Mouse (Mus musculus) lung, embryonic 16.5 days (tissue): ENCODE measurements around the gene Rrh. TPM values are rescaled to one million over a fixed set of nuclear protein-coding genes. Genes with fewer than 3 reads are reported as not detected.
A peak's percentile ranks its signal among the peaks of the same experiment; 100 is the strongest.
"Not testable (repeated sequence)": the region's sequence is repeated elsewhere in the genome, so short reads cannot be mapped to it uniquely, and the experiment has no call there.

Experiments used
- ATAC-seq: fragments of 200-750 bp; cut with Nextera tagmentation; 2 replicates; pipeline ENCODE4 v1.8.0; 2017; ENCODE audit warnings: low read depth, mild to moderate bottlenecking, moderate library complexity
- H3K27ac ChIP-seq: fragments of 300-500 bp; sonication (generic); 2 replicates; pipeline ENCODE4 v1.5.1; 2014; ENCODE audit warnings: mild to moderate bottlenecking, control low read depth, low read length
- H3K27me3 ChIP-seq: fragments of 300-500 bp; sonication (generic); 2 replicates; pipeline ENCODE4 v1.6.1; 2014; ENCODE audit warnings: low read depth, low read length, mixed read lengths; ENCODE audit not compliant: control insufficient read depth, insufficient read depth
- H3K36me3 ChIP-seq: fragments of 300-500 bp; sonication (generic); 2 replicates; pipeline ENCODE4 v1.6.1; 2014; ENCODE audit warnings: low read length; ENCODE audit not compliant: control insufficient read depth, insufficient read depth
- H3K4me1 ChIP-seq: fragments of 300-500 bp; sonication (generic); replicated peaks from 2 replicates; pipeline ENCODE4 v1.6.1; 2014; ENCODE audit warnings: low read length, mixed read lengths; ENCODE audit not compliant: control insufficient read depth, insufficient read depth
- H3K4me2 ChIP-seq: fragments of 300-500 bp; sonication (generic); 2 replicates; pipeline ENCODE4 v1.6.1; 2014; ENCODE audit warnings: low read depth, low read length, control low read depth
- H3K4me3 ChIP-seq: fragments of 300-500 bp; sonication (generic); 2 replicates; pipeline ENCODE4 v1.5.1; 2014; ENCODE audit warnings: mild to moderate bottlenecking, low read length, control low read depth
- H3K9ac ChIP-seq: fragments of 300-500 bp; sonication (generic); 2 replicates; pipeline ENCODE4 v1.6.1; 2014; ENCODE audit warnings: low read length, control low read depth
- H3K9me3 ChIP-seq: fragments of 300-500 bp; sonication (generic); 2 replicates; pipeline ENCODE4 v1.6.1; 2016; ENCODE audit warnings: low read length; ENCODE audit not compliant: control insufficient read depth
- WGBS: fragments of 180-500 bp; shearing (Covaris S2); extraction: QIAGEN DNeasy Blood & Tissue Kit; methylation state at CpG from one replicate; pipeline ENCODE4 v1.1.7; 2014; 5-methylcytosine and 5-hydroxymethylcytosine counted together
- polyA plus RNA-seq: library from polyadenylated mRNA; unstranded; fragments of >200 nt; fragmentation: Nextera tagmentation; extraction: Ambion mirVana; gene quantifications from 2 replicates; pipeline ENCODE4 v1.2.1, GENCODE M21; 2015

The Rrh gene
- polyA plus RNA-seq, 1 experiment from 2014 or later, result not detected

- H3K27ac ChIP-seq, ATAC-seq, H3K9me3 ChIP-seq, H3K9ac ChIP-seq, H3K4me2 ChIP-seq, H3K36me3 ChIP-seq, H3K4me3 ChIP-seq, H3K27me3 ChIP-seq, H3K4me1 ChIP-seq: not testable (repeated sequence)
- 100% methylated on average over 1 of the region's 1 CpGs for WGBS
These were observed 64.8 kb downstream of the Rrh start for GRCm38 (mm10) chr3:129757599-129757998.

DNA sequence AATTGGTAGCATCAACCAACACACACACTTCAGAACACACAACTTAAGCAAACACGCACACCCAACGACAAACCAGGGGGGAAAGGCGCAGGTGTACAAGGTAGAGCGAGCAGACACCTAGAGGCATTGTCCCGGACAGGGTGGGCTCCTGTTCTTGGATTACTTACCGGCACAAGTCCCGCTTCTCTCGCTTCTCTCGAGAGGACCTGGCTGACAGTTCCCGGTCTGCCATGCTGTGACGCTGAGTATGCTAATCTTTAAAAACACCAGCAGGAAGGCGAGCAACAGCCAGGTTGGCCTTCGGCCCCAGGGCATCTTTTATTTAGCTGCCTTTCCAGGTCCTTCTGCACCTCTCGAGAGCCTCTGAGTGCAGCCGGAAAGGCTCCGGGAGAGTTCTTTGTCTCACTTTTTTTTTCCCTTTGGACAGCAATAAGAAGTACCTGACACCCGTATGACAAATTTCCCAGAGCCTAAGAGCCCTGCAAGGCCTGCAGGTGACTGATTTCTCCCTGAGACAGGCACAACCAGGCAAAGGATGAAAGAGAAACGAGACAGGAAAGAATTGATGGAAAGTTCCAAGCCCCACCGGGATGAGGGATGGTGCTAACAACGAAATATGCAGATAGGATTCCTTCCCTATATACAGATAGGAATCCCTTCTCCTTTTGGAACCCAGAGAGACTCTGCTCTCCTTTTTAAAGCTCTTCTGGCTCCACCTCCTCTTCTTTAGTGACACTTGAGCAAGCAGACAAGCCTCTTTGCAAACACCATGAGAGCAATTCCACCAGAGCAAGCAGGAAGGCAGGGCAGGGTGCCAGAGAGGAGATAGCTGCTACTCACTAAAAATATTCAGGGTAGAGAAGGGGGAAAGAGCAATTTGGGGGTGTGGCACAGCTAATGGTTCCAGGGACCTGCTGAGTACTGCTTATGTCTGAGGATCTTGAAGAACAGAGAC, 67.5 kb downstream of the Rrh start, which contains the start of gene Egf:
TSS of gene Egf (minus strand) at position 667 of the 955 bp plus-strand sequence.
- Histone ChIP-seq H3K36me3 (no peaks in the 10 kb centered on the region), H3K9me3 (no peaks in the 10 kb centered on the region), H3K4me1 (no peaks in the 10 kb centered on the region; the same call in 1 of the 2 replicates), H3K4me2 (peak within 1 kb of the TSS; percentile 47), H3K27me3 (no peaks in the 10 kb centered on the region; the same call in 1 of the 2 replicates), H3K4me3 (peak within 1 kb of the TSS; percentile 21), H3K9ac (no peak within 1 kb of the TSS), H3K27ac (no peak within 1 kb of the TSS)
- 3% methylated on average over 20 of the region's 20 CpGs for WGBS
- ATAC-seq, result peak; percentile 68

Other genes starting within 250 kb of the Rrh start
- gene Egf, start 67.3 kb downstream of the Rrh start, polyA plus RNA-seq, result 0.97 and 1.2 TPM in 2 replicates
- gene Lrit3, start 18.6 kb downstream of the Rrh start, polyA plus RNA-seq, result 0.41 TPM in 1 of 2 replicates, not detected in the other
- 43.4 and 49.8 TPM in 2 replicates for gene Gar1, start 8.8 kb upstream of the Rrh start, polyA plus RNA-seq
- 16.7 and 20.4 TPM in 2 replicates for gene Cfi, start 13.3 kb upstream of the Rrh start, polyA plus RNA-seq
- gene Pla2g12a, start 56.0 kb upstream of the Rrh start, polyA plus RNA-seq, result 38.0 and 38.5 TPM in 2 replicates
- 79.5 and 89.9 TPM in 2 replicates for gene Casp6, start 78.8 kb upstream of the Rrh start, polyA plus RNA-seq
- 4.6 and 6.7 TPM in 2 replicates for gene Mcub, start 147.6 kb upstream of the Rrh start, polyA plus RNA-seq
- gene Sec24b, start 239.0 kb upstream of the Rrh start, polyA plus RNA-seq, result 31.1 and 35.6 TPM in 2 replicates